Mouse (Mus musculus) forelimb bud, embryonic 11.5 days (tissue): ENCODE measurements around the gene Dlg2.

ENCODE experiments used
- DNase-seq: peaks from one replicate; pipeline ENCODE4 v3.0.0-alpha.2; 2012; ENCODE audit warnings: low read depth, low spot score

The Dlg2 gene

DNA sequence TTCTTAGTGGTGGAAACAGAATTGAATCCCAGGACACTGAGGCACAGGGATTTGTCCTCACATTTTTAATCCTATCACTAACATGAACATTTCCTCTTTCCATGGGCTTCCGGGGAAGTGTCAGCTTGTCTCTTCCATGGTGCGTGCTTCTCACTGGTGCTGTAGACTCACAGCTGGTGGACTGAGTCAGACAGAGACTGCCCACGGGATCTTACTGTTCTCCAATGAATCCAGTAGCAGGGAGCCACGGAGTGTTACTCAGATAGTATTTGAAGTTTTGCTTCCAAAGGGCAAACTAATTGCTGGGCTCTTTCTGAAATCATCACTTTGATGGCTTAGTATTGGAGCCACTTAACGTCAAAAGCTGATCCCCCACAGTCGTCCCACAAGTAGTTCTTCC, 963.9 kb downstream of the Dlg2 start:
- no peak for DNase-seq

DNA sequence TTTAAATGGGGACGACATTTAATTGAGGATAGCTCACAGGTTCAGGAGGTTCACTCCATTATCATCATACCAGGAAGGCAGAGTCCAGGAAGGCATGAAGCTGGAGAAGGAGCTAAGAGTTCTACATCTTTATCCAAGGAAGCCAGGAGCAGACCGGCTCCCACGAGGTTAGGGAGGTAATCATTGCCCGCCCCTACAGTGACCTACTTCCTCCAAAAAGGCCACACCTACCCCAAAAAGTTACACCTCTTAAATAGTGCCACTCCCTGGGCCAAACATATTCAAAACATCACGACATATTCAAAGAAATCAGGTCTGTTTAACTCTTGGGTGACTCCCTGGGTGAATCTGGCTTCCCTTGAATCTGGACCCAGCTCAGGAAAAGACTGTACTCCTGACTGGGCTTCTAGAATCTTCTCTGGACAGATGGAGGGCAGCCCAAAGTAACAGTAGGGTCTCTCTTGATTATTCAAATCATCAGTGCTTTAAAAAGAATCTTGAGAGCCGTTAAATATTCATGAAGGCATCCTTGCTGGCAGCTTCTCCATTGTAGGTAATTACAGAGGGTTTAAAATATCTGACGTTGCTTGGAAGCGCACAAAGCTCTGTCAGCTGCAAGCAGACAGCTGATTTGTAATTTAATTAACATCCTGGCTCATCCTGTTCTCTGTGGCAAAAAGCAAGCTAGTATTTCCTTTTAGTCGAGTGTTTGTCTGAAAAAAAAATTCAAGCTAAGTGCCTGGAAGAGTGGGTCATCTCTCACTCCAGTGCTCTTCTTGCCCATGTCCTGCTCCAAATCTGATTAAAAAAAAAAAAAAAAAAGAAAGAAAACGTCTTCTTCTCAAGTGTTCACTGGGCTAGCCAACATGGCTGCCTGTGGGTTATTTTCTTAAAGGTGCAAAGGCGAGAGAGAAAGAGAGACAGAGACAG, 966.2 kb downstream of the Dlg2 start:
- no peak for DNase-seq

DNA sequence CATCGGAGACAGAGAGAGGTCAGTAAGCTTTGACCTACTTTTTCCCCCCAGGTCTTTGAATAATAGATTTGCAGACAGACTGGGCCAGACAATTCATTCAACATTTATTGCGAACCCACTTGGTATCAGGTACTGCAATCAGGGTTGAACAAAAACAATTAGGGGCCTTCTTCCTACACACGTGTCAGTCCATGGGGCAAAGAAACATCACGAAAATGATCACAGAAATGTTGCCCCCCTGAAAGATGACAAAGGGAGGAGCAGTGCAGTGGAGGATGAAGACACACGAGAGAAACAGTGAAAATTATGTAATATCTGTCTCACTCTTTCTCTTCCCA, 966.9 kb downstream of the Dlg2 start:
- DNase-seq = no peak

DNA sequence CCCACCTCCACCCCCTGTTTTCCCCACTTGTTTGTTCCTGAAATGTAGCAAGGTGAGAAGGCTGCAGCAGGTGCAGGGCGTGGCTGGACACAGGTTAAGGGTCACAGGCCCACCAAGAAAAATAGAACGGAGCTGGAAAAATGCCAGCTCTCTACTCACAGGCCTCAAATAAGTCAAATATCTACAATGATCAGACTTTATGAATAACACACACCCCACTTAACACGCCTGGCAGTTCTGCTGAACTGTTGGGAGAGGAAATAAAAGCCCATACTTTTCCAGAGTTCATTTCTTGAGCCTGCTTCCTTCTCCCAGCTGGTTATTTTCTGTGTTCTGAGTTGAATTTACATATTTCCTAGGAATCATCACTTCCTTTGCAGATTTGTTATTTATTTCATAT, 967.4 kb downstream of the Dlg2 start:
- no peak for DNase-seq

DNA sequence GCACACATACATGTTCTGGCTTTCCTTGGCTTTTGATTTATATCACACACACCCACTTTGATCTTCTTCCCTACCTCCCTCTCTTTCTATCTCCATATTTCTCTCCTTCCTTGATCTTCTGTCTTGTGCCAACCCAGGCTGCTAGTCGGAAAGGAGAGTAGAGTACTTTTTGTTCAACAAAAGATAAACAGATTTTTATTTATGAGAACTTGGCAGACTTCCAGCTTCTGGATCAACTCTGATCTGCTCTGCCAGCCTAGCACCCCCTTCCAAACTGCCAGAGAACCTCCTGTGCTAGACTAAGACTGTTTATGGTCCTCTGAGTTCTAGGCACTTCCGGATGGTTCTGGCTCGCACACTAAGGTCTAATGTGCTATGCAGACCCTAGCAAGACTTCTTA, 968.3 kb downstream of the Dlg2 start:
- DNase-seq = no peak

DNA sequence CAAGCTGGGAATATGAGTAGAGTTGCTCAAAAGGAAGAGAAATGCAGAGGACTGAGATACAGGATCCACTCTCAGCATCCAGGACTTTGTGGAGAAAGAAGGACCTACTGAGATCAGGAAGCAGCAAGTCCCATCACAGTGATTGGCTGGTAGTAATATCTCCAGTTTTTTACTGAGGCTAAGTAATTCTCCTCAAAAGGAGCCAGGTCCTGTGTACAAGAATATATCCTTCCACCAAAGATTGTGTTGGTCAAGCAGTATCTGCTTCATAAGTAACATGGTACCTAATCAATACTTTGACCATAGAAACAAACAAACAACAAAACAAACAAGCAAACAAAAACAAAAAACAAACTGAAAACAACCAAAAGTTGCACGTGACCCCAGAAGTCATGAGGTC, 980.3 kb downstream of the Dlg2 start:
- no peak for DNase-seq

DNA sequence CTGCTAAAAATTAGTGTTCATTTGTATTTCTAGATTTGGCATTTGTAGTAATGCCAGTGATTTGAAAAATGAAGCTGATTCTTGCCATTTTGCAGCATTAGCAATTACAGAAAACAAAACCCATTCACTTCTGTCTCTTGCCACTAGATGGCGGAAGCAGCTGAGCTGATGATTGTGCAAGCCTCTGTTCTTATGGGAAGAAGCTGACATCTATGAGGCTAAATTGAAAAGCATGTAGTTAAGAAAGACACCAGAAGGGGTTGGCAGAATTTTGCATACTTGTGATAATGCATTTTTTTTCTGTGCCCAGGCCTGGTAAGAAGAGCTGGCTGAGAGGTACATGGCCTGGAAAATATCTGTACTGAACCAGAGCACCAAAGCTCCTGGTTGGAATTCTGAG, 980.7 kb downstream of the Dlg2 start:
- peak; percentile 74 for DNase-seq

DNA sequence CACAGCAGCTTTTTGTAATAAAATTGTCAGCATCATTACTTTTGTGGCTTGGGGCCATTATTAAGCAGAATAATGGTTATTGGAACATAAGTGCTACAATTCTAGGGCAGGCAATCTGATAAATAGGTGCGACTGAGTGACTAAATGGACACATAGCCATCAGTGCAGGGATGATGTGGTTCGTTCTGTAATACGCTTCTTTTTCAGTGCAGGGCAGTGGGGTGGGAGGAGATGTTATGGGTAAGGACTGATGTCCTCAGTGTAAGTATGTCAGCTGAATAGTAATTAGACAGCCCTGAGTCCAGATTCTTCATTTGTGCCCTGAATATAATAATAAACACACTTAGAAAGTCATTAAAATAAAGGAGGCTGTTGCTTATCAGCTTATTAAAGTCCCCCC, 984.9 kb downstream of the Dlg2 start:
- no peak for DNase-seq

DNA sequence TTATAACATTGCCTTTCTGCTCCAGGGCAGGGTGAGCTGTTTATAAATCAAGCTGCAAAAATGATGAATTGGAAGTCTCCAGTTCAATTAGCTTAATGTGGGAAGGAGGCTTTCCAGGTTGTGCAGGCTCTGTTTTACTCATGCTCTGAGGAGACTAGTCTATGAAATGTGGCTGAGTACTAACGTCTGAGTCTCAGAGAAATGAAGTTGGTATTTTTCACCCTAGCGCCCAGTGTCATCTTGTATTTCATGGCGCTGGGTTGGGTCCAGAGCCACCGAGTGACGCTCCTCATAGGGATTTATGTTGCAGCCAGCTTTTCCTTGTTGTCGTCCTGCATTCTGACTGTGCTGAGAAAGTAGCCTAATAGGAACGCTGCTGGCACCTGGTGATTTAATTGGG, 986.8 kb downstream of the Dlg2 start:
- DNase-seq = peak; percentile 43

DNA sequence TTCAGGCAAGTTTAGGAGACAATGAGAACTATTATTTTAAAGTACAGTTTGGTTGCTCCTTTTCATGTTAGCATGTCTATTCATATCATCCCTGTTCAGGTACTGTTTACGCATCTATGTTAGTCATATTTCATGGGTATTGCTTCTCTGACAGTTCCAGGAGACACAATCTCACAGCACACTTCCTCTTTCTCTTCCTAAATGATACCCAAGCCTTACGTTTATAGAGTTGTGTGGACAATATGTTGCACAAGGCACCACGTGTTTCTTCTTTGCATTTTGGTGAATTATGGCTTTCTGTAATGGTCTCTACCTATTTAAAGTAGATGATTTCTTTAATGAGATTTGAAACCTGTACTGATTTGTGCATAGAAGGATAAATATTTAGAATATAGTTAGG, 990.6 kb downstream of the Dlg2 start:
- no peak for DNase-seq

DNA sequence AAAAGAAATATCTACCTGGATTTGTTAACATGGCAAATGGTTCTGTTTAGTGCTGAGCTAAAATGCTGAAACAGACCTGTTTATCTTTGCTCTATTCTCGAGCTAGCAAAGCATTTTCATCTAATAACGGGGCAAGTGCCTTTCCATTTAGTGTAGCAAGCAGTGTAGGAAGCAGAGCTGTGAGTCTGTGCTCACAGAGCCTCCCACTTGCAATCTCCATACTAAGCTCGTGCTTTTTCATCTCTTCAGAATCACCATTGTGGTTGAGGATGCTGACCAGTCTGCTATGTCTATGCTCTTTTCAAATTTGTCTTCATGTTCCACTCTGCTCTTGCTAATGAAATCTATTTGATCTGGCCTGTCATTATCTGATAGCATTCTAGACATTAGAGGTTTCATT, 1002.7 kb downstream of the Dlg2 start:
- DNase-seq = no peak

DNA sequence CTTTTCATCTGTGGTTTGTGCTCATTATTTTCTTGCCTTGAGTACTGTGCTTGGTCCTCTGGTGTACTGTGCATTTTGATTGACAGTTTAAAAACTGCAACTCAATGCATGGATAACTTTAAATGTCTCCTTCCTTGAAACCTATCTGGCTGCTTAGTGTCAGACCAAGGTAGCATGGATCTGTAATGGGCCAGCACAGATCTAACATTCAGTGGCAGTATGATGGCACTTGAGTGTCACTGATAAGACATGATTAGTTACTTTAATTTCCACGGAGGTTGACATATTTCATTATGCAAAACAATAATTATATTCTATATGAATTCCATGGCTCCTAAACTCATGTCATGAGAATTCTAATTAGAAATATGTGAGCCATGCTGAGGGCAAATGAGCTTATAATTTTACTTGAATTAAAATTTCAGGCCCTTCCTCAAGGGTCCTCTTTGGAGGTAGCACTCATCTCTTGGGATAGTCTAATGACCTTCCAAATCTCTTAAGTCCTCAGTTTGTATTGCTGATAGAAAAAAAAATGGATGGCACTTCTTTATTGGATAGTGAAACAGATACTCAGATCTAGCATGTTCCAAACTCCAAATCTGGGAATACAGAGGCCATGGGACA, 1005.2 kb downstream of the Dlg2 start:
- DNase-seq = no peak

DNA sequence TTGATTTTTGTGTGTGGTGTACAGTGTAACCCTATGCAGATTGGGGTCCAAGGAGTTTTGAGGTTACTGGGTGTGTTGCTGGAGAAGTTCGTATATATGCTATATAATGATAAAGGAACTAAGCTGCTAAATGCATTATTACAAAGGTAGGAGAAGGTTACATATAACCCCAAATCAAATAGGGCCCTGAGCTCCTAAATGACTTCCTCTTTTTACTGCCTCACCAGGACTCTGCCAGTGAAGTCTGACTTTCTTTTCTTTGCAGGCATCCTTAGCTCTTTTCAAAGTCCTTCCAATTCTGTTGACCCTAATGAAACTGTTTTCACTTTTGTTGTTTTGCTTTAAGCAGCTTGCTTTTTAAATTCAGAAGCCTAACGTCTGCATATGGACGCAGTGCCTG, 1016.8 kb downstream of the Dlg2 start:
- DNase-seq = no peak

DNA sequence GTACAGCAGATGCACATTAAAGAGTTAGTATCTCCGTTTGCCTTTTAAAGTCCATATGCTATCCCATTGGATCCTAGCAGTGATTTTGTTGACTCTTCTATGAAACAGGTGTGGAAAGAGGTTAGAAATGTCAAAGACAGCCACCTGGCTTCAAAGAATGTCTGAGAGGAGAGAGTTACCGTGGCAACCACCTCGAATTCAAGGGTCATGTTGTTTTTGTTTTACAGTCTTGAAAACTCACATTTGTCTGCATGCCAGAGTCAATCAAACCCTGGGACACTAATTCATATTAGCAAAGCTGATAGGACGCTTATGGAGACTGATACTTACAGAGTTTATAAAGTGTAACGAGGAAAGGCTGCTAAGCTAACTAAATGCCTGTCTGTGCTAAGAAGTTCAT, 1019.1 kb downstream of the Dlg2 start:
- DNase-seq = peak; percentile 0

DNA sequence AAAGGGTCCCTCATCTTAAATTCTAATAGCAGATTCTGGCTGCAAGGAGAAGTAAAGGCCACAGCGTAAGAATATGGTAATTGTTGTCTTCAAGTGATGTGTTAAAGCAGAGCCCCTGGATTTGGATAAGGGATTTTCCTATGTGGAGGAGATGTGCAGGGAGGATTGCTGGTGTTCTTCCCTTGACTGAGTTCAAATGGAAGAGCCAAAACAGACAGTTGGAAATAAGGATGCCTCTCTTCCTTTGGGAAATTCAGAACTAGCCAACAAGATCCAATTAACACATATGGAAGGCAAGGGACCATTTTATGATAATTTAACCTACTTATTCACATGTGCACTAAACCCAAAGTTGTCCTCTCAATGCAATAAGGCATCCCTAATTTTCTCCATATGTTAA, 1034.6 kb downstream of the Dlg2 start:
- DNase-seq = no peak

DNA sequence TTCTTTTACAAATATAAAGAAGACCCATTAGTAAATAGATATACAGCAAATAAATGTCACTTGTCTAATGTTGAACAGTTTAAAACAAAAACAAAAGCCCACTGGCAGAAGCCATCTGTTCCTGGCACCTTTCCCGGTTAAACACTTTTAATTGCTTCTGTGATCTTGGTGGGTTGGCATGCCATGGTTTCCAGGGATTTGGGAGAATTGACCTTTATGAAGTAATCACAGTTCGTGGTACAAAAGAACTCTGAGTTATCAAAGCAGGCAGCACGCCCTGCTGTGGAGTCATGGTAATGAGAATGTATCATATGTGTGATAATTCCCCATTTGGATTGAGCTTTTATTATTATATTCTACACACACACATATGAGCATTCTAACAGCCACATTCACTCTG, 1038.0 kb downstream of the Dlg2 start:
- no peak for DNase-seq

DNA sequence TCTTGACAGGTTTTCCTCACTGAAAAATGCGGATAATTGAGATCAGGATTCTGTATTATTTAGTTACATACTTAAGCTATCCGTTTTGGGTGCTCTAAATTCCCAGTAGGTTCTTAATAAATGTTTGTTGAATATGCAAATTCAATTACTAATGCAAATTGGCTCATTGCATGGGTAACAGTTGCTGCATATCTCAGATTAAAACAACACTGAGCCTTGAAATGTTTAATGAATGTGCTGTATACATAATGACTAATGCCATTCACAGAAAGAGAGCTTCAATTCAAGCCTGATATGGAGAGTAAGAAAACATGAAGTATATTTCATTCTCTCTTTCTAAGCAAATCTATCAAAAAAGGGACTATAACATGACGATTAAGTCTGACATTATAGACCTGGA, 1039.8 kb downstream of the Dlg2 start:
- no peak for DNase-seq

DNA sequence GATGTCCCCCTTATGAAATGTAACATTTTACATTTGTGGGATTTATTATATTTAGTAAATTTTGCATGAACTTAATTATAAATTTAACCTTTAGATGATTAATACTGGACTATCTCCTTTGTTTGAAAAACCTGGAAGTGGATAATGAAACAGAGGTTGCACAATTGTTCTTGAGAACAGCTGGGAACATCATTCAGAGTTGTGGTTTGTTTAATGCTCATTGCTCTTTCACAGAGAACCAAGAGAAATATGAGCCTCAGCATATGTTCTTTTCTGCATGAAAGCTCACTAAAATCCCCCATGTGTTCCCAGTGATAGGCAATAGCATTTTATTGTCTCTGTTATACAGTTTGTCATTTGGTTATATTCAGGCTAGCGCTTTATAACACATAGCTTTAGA, 1049.4 kb downstream of the Dlg2 start:
- no peak for DNase-seq

DNA sequence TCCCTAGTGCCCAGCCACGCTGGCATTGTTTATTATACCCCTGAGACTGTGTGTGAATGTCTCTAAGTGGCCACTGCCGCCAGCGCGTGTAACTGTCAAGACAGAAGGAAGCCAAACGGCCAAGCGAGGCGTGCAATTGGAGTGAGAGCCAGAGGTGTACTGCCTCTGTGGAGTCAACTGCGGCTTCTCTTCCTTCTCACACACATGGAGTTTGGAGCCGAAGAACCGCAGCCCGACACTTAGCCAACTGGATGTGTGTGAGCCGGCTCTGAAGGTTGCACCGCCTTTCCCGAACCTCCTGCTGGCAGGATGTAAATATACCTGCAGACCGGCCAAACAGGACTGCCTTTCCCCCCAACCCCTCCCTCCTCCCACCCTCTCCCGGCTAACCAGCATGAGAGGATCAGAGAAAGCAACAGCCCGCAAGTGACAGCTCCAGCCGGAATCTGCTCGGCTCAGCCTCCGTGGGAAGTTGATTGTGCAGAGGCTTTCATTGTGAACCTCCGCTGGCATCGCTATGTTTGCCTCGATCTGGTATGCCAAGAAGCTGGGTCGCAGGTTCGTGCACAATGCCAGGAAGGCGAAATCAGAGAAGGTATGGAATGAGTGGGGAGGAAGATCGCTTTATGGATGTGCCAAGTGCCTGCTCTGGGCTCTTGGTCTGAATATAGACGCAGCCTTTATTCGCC, 1066.3 kb downstream of the Dlg2 start:
- DNase-seq = peak; percentile 35

DNA sequence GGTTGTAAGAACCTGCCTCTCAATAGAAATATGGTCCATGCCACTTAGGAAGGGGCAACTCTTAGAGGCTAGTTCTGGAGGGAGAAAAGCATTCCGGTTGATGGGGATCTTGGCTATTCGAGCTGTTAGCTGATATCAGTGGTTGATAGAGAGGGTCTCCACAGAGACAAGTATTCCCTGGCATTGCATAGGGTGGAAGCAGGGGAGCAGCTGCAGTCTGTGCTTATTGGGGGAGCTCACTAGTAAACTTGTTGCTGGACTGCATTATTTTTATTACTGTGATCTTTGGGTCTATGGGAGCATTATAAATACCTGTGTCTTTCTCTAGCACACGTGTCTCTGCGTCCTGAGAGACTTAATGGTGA, 1066.8 kb downstream of the Dlg2 start:
- DNase-seq = no peak

DNA sequence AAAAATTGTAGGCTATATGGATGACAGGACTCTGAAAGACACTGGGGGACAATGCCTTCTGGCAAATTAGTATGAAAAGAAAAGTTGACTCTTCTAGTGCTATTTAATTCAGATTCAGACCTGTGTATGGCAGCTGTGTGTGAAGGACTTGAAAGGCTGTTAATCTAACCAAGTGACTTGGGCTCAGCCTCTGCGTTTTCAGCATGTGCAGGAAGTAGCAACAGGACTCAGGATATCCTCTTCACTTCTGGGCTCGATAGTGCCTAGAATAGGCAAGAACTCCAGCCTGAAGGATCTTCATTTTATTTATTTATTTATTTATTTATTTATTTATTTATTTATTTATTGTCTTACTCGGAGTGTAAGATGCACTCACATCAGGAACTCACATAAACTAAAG, 1068.1 kb downstream of the Dlg2 start:
- no peak for DNase-seq

DNA sequence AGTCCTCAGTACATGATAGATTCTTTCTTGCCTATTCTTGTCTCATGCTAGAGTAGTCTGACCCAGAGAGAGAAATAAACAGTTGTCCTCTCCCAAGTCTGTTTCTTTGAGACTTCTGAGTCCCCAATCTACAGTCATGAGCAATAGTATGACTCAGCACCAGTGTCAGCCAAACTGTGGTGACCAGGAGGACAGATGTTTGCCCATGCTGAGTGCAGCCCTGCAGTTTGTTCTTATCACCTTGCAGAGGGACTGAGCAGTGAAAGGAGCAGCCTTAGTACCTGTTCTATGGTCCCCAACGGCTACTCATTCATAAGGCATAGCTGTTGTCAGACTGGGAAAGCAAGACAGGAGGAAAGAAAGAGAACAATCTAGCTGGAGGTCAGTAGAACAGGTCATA, 1072.3 kb downstream of the Dlg2 start:
- DNase-seq = no peak

DNA sequence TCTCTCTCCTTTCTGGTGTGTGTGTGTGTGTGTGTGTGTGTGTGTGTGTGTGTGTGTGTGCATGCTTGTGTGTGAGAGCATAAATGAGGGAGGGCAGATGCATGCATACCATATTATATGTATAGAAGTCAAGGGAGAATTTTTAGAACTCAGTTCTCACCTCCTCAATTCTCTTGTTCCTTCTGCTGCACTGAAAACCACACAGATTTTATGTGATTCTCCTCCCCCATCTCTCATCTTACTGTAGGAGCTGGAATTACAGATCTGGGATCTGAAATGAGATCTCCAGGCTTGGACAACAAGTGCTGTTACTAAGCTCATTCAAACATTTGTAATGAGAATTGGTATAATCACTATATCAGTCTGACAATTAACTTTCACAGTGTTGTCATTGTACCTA, 1081.1 kb downstream of the Dlg2 start:
- no peak for DNase-seq
